Mouse (Mus musculus): ENCODE measurements at regions not wholly inside any gene's neighbourhood (a gene's known extent, or its start where the extent isn't known, plus 50 kb on each side); places are given as distances from the start of the nearest gene placed in this dataset.

GRCm38 (mm10) chr7:117931234-117931895 lies 184.6 kb downstream of the Rps15a start:
- no peak overlapping the region for H3K4me3 ChIP-seq (replicated peaks in 1 of 3; ENCODE audit: low read depth in 2 of 3, low read length in 2 of 3, poor library complexity in 1 of 3)
- dilution Hi-C loops (cut with MboI; ENCODE audit: extremely low pct_ligation_motif_present, extremely low pct_unique_long_range_greater_than_20kb, low sequenced_read_pairs), result no loop called here
- in situ Hi-C loops (cut with MboI; ENCODE audit: low pct_ligation_motif_present, low pct_unique_long_range_greater_than_20kb, low sequenced_read_pairs), result no loop called here

GRCm38 (mm10) chr7:117930392-117930791 lies 185.6 kb downstream of the Rps15a start:
- H3K79me2 ChIP-seq (replicated peaks; ENCODE audit: control insufficient read depth, extremely low read depth, insufficient read depth, poor library complexity, severe bottlenecking), result no peaks in the 10 kb centered on the region
- no peak for DNase-seq (ENCODE audit: extremely low read depth)
- no peak overlapping the region for H3K27ac ChIP-seq (ENCODE audit: insufficient read depth, low read depth)
- no peak overlapping the region for H3K4me2 ChIP-seq (ENCODE audit: insufficient read depth, low read depth, poor library complexity, severe bottlenecking)
- H3K36me3 ChIP-seq (replicated peaks in 1 of 2; ENCODE audit: control insufficient read depth in 1 of 2, insufficient read depth in 1 of 2, low read length in 1 of 2), result no peaks in the 10 kb centered on the region
- no peaks in the 10 kb centered on the region for H3K27me3 ChIP-seq (replicated peaks)
- no peak overlapping the region for H3K4me3 ChIP-seq (replicated peaks in 1 of 3; ENCODE audit: low read depth in 2 of 3, low read length in 2 of 3, poor library complexity in 1 of 3)
- dilution Hi-C loops (cut with MboI; ENCODE audit: extremely low pct_ligation_motif_present, extremely low pct_unique_long_range_greater_than_20kb, low sequenced_read_pairs), result no loop called here
- H3K9me3 ChIP-seq (replicated peaks; ENCODE audit: low read length), result no peaks in the 10 kb centered on the region
- in situ Hi-C loops (cut with MboI; ENCODE audit: low pct_ligation_motif_present, low pct_unique_long_range_greater_than_20kb, low sequenced_read_pairs), result no loop called here
- TF ChIP-seq MAZ (IDR thresholded peaks at IDR 0.05; ENCODE audit: low read depth, low read length), result no peak
- H3K9ac ChIP-seq (ENCODE audit: insufficient read depth, low read depth), result no peak overlapping the region
- no peaks in the 10 kb centered on the region for H3K4me1 ChIP-seq (ENCODE audit: control insufficient read depth in 1 of 2, insufficient read depth in 2 of 2)

More at GRCm38 (mm10) chr7:117931234-117931895, 184.6 kb downstream of the Rps15a start:
- no peaks in the 10 kb centered on the region for H3K27me3 ChIP-seq (replicated peaks)
- H3K27ac ChIP-seq (ENCODE audit: insufficient read depth, low read depth), result no peak overlapping the region
- TF ChIP-seq E2F4 (IDR thresholded peaks at IDR 0.05; ENCODE audit: insufficient replicate concordance, low read depth, low read length), result no peak
- no peak for TF ChIP-seq CTCF (conservative IDR thresholded peaks at IDR 0.05 in 1 of 2, IDR thresholded peaks at IDR 0.05 in 1 of 2; ENCODE audit: low read depth in 2 of 2, low read length in 2 of 2)
- TF ChIP-seq SIN3A (IDR thresholded peaks at IDR 0.05; ENCODE audit: low read length), result no peak
- TF ChIP-seq USF2 (conservative IDR thresholded peaks at IDR 0.05; ENCODE audit: low read depth, low read length), result no peak
- no peak for TF ChIP-seq TBP (conservative IDR thresholded peaks at IDR 0.05; ENCODE audit: low read depth, low read length)
- TF ChIP-seq GABPA (IDR thresholded peaks at IDR 0.05; ENCODE audit: insufficient replicate concordance, low read depth, low read length), result no peak
- no peak for TF ChIP-seq NRF1 (IDR thresholded peaks at IDR 0.05; ENCODE audit: low read depth, low read length)
- TF ChIP-seq RCOR1 (conservative IDR thresholded peaks at IDR 0.05; ENCODE audit: low read depth, low read length), result no peak
- no peak for TF ChIP-seq JUN (IDR thresholded peaks at IDR 0.05; ENCODE audit: insufficient read depth, low read depth, low read length)
- no peaks in the 10 kb centered on the region for H3K79me2 ChIP-seq (replicated peaks; ENCODE audit: control insufficient read depth, extremely low read depth, insufficient read depth, poor library complexity, severe bottlenecking)
- H3K36me3 ChIP-seq (replicated peaks in 1 of 2; ENCODE audit: control insufficient read depth in 1 of 2, insufficient read depth in 1 of 2, low read length in 1 of 2), result no peaks in the 10 kb centered on the region
- DNase-seq (ENCODE audit: extremely low read depth), result no peak
- no peaks in the 10 kb centered on the region for H3K9me3 ChIP-seq (replicated peaks; ENCODE audit: low read length)
- H3K4me1 ChIP-seq (ENCODE audit: control insufficient read depth in 1 of 2, insufficient read depth in 2 of 2), result no peaks in the 10 kb centered on the region
- H3K9ac ChIP-seq (ENCODE audit: insufficient read depth, low read depth), result no peak overlapping the region
- H3K4me2 ChIP-seq (ENCODE audit: insufficient read depth, low read depth, poor library complexity, severe bottlenecking), result no peak overlapping the region; the same call in 1 of the 2 replicates

GRCm38 (mm10) chr7:117926396-117926795 lies 189.6 kb downstream of the Rps15a start:
- in situ Hi-C loops (cut with MboI; ENCODE audit: low pct_ligation_motif_present, low pct_unique_long_range_greater_than_20kb, low sequenced_read_pairs), result no loop called here
- Histone ChIP-seq H3K9ac (ENCODE audit: insufficient read depth, low read depth) (no peak overlapping the region), H3K4me1 (ENCODE audit: control insufficient read depth in 1 of 2, insufficient read depth in 2 of 2) (no peaks in the 10 kb centered on the region), H3K9me3 (replicated peaks; ENCODE audit: low read length) (no peaks in the 10 kb centered on the region), H3K79me2 (replicated peaks; ENCODE audit: control insufficient read depth, extremely low read depth, insufficient read depth, poor library complexity, severe bottlenecking) (no peaks in the 10 kb centered on the region), H3K27me3 (replicated peaks) (peaks cover 7% of the 10 kb centered on the region), H3K4me3 (replicated peaks in 1 of 3; ENCODE audit: low read depth in 2 of 3, low read length in 2 of 3, poor library complexity in 1 of 3) (no peak overlapping the region), H3K4me2 (ENCODE audit: insufficient read depth, low read depth, poor library complexity, severe bottlenecking) (no peak overlapping the region), H3K27ac (ENCODE audit: insufficient read depth, low read depth) (no peak overlapping the region), H3K36me3 (replicated peaks in 1 of 2; ENCODE audit: control insufficient read depth in 1 of 2, insufficient read depth in 1 of 2, low read length in 1 of 2) (no peaks in the 10 kb centered on the region)
- dilution Hi-C loops (cut with MboI; ENCODE audit: extremely low pct_ligation_motif_present, extremely low pct_unique_long_range_greater_than_20kb, low sequenced_read_pairs), result no loop called here
- TF ChIP-seq MXI1 (IDR thresholded peaks at IDR 0.05; ENCODE audit: low read depth, low read length) (no peak), BHLHE40 (IDR thresholded peaks at IDR 0.05; ENCODE audit: low read depth, low read length) (no peak), HCFC1 (IDR thresholded peaks at IDR 0.05; ENCODE audit: low read depth, low read length) (no peak)
- no peak for DNase-seq (ENCODE audit: extremely low read depth)

Measured in CH12.LX (cell line).